Mouse (Mus musculus) megakaryocyte, adult 5-6 weeks (primary cell): ENCODE results near the gene Esyt1. TPM values are rescaled to one million over a fixed set of nuclear protein-coding genes. Genes with fewer than 3 reads are reported as not detected.

ENCODE experiments used
- ATAC-seq: 2 replicates; pipeline ENCODE4 v1.8.0; 2016; ENCODE audit warnings: mild to moderate bottlenecking, inconsistent platforms; ENCODE audit not compliant: poor library complexity, severe bottlenecking
- total RNA-seq, 2 experiments: library from RNA; stranded (forward) in 1 of 2; stranded (reverse) in 1 of 2; fragments of 153-499, 151-499 nt in 1 of 2; fragments of 221-1000, 200-1000 nt in 1 of 2; gene quantifications; 2 replicates each; pipeline versions ENCODE4 v1.2.3 to v1.2.4; 2015 to 2017

Gene Esyt1
- total RNA-seq, 2 experiments from 2014 or later, result 127 to 267 TPM

GRCm38 (mm10) chr10:128543100-128543499, 17.4 kb upstream of the Esyt1 start:
- ATAC-seq, result no peak

DNA sequence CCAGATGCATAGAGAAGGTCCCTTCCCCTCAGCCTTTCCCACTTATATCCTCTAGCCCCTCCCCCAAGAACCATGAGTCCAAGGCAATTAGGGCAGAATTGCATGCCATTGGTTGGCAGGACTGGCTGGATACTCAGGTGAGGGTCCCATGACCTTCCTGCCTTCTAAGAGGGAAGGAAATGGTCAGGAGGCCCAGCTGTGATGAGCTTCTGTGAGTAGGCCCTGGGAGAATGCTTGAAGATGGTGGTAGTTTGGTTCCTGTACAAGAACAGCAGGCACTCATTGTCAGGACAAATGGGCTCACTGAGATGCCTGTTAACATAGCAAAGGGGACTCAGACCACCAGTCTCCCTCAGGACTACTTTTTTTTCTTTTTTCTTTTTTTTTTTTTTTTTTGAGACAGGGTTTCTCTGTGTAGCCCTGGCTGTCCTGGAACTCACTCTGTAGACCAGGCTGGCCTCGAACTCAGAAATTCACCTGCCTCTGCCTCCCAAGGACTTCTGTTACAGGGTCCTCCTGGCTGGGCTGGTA, 12.7 kb upstream of the Esyt1 start:
- ATAC-seq, result no peak

DNA sequence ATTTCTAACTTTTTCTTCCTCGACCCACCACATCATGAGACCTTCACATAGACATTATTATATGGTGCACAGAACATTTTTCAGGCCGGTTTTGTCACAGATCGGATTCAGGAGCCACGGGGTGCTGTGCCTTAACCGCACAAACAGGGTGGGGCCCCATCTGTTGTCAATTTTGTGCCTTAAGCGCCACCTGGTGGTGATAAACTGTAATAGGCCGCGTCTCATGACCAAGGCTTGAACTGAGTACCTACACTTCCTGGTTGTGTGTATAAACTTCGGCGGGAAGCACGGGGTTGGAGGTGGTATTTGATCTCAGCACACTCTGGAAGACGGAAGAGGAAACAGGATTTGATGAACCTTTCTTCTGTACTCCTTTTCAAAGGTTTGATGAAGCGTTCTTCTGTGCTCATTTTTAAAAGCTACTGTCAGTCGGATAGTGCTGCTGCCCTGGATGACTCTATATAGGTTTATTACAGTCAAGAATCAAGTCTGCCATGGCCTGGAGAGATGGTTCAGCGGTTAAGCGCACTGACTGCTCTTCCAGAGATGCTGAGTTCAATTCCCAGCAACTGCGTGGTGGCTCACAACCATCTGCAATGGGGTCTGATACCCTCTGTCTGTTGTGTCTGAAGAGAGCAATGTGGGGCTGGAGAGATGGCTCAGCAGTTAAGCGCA, 10.7 kb upstream of the Esyt1 start:
- ATAC-seq, result peak; percentile 98

DNA sequence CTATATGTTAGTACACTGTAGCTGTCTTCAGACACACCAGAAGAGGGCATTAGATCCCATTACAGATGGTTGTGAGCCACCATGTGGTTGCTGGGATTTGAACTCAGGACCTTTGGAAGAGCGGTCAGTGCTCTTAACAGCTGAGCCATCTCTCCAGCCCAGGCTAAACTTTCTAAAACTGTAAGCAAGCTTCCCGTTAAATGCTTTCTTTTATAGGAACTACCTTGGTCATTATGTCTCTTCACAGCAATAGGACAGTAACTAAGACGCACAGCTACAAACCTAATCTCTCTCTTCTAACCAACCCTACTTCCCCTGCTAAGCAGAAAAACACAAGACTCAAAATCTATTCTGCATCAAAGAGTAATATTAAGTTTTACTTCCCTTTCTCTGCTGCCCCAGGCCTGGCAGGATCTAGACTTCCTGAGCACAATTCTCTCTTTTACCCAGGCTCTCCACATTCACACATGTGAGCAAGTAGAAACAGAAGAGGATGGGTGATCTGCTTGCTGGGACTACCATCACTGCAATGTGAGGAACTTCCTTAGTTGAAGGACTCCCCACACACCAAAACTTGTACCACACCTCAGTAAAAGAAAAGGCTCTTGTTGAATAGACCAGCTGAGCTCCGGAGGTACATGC, 10.1 kb upstream of the Esyt1 start:
- peak; percentile 61 for ATAC-seq

- ATAC-seq, result no peak
These were observed 9.5 kb upstream of the Esyt1 start for GRCm38 (mm10) chr10:128535206-128535605.

DNA sequence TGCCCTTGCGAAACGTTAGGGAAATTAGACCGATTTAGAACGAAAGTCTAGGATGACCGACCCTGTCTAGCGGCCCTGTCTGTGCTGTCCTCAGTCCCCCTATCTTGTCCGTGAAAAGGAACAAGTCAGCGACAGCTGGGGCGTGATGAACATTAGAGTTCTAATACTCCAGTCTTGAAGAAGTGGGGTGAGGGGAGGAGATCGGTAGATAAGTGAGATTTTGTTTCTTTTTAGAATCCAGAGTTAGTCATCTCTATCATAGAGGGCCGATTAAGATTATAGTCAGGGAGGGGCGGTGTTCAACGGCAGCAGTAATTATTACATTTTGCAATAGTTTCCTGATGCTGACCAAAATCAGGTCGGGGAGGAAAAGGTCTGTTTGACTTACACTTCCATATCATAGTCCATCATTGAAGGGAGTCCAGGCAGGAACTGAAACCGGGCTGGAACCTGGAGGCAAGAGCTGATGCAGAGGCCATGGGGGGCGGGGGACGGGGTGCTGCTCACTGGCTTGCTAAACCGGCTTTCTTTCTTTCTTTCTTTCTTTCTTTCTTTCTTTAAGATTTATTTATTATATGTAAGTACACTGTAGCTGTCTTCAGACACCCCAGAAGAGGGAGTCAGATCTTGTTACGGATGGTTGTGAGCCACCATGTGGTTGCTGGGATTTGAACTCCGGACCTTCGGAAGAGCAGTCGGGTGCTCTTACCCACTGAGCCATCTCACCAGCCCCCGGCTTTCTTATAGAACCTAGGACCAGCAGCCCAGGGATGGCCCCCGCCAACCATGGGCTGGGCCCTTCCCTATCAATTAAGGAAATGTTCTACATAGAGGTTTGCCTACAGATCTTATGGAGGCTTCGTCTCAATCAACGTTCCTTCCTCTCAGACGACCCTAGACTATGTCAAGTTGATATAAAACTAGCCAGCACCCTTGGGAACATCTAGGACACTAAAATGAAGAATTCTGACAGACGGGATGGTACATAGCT, 990 bp upstream of the Esyt1 start:
- peak; percentile 24 for ATAC-seq

DNA sequence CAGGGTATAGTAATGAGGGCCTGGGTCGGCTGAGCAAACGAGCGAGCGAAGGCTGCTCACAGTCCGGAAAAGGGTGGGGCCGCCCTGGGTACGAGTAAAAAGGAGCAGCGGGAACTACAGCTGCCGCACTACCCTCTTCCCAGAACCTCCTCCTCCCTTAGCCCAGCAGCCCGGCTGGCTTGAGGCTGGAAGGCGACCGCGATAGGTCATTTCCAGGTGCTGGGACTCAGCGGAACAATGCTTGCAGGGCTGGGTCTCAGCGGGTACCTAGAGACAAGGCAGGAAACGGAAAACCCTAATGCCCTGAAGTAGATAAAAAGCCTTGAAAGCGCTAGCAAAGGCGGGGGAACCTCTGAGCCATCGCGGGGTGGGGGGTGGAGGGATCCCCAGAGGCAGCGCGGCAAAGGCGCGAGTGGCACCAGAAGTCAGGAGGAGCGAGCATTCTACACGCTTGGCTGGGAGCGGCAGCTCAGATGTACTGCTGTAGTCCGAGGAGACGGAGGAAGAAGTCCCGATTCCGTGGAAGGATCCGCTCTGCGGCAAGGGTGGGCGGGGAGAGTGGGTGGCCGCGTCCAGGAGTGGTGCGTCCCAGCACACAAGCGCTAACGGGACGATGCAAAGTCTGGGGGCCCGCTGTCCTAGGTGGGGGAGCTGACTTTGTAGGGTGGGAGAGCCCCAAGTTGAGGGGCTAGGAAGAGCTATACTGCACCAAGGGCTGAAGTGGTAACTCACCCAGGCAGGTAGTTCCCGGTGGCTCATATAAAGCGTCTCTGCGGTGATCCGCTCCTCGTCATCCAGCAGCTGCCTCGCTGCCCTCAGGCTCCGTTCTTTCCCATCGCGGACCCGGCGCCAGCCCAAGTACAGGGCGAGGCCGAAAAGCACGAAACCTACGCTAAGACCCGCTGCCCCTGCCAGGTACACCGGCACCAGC, 674 bp downstream of the Esyt1 start:
- ATAC-seq, result peak; percentile 24

GRCm38 (mm10) chr10:128524111-128524731, 1.4 kb downstream of the Esyt1 start:
- no peak for ATAC-seq

DNA sequence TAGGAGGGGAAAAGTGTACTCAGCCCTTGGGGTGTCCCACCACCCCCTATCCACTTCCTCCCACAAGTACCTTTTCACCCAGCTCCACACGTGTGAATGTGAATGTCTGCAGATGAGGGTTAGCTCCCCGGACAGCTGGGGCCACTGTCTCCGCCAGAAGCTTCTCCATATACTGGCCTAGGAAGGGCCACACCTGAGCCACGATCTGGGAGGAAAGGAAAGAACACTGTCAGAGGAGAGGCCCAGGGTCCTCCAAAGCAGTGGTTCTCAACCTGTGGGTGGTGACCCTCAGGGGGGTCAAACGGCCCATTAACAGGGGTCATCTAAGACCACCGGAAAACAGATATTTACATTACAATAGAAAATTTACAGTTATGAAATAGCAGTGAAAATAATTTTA, 3.3 kb downstream of the Esyt1 start:
- ATAC-seq, result no peak

- no peak for ATAC-seq
These were observed 5.1 kb downstream of the Esyt1 start for GRCm38 (mm10) chr10:128520591-128520990.

- ATAC-seq, result peak; percentile 47; the same call in 1 of the 2 replicates
These were observed 6.8 kb downstream of the Esyt1 start for GRCm38 (mm10) chr10:128518833-128519232.

- peak; percentile 94 for ATAC-seq
These were observed 9.0 kb downstream of the Esyt1 start for GRCm38 (mm10) chr10:128516677-128517076.

DNA sequence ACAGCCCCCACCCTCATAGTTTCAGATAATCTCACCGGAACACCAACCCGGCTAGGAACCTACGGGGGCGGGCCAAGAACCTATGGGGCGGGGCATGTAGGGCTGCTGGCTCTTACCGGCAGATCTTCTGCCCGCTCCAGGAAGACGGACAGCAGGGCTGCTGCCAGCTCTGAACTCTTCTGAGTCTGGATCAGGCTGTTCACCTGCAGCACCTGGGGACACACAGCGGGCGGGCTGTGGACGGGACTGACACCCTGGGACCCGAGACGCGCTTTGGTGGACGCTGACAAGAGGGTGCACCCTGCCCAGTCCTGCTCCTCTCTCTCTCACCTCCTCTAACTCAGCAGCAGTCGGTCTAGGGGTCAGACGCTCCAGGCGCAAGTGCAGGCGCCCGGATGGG, 9.6 kb downstream of the Esyt1 start:
- ATAC-seq, result no peak

DNA sequence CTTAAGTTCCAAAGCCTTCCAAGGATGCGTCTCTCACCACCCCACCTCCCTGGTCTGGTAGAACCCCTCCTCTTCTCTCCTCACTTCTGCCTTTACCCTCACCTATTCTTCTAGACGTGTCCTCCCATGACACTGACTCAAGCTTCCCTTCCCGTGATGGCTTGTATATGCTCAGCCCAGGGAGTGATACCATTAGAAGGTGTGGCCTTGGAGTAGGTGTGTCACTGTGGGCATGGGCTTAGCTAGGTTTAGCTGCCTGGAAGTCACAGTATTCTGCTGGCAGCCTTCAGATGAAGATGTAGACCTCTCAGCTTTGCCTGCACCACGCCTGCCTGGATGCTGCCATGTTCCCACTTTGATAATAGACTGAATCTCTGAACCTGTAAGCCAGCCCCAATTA, 10.6 kb downstream of the Esyt1 start:
- no peak for ATAC-seq

DNA sequence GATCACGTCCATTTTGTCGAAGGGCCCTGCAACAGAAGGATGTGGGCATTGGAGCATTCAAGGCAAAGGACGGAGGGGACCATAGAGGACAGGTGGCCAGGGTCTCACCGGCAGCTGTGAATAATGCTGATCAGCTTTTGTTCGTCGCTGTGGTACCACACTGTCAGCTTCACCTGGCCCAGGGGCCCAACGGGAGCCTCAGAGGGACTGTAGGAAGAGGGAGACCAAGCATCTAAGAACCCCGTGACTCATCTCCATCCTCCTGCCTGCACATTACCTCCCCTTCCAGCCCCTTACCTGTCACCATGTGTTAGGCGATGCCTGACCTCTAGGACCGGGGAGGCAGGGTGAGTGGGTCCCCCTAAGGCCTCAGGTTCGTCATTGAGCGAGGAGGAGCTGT, 13.9 kb downstream of the Esyt1 start:
- ATAC-seq, result no peak

DNA sequence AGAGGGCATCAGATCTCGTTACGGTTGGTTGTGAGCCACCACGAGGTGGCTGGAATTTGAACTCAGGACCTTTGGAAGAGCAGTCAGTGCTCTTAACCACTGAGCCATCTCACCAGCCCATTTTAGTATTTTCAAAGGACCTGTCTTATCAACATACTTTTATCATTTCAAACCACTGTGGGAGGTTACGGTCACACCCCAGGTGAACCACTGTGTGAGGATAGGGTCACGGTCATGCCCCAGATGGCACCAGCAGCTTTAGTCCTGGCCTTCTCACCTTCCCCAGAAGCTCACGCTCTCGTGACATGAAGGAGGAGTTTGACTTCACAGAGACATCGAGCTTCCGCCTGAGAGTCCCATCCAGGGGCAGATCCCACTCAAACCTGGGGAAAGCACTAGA, 14.5 kb downstream of the Esyt1 start:
- ATAC-seq, result no peak

GRCm38 (mm10) chr10:128510301-128510700, 15.4 kb downstream of the Esyt1 start:
- ATAC-seq, result no peak

- no peak for ATAC-seq
These were observed 15.8 kb downstream of the Esyt1 start for GRCm38 (mm10) chr10:128509831-128510230.

- no peak for ATAC-seq
These were observed 16.5 kb downstream of the Esyt1 start for GRCm38 (mm10) chr10:128509203-128509602.

DNA sequence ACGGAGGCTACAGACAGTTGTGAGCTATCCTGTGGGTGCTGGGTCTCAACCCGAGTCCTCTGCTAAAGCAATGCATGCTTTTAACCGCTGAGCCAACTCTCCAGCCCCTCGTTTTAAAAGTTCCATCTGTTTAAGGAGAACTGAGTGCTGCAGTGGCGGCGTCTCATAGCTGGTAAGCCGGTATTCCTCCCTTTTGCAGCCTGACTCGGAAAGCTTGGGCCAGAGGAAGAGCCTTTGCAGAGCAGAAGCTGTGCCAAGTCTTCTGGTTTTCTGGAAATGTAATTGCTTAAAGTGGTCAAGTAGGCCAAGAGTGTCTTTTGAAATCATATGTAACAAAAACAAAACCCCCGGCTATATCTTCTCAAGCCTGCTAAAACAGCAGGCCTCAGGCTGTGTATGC, 17.4 kb downstream of the Esyt1 start:
- ATAC-seq, result no peak
